Mouse (Mus musculus): ENCODE results near the gene Kcnk3. TPM values are rescaled to one million over a fixed set of nuclear protein-coding genes. Genes with fewer than 3 reads are reported as not detected.

Kcnk3 gene
- polyA plus RNA-seq, 1 experiment from 2014 or later: 0.63 TPM

- H3K4me2 ChIP-seq: no peak overlapping the region
- WGBS: 91% methylated on average over 1 of the region's 1 CpGs
- no peaks in the 10 kb centered on the region for H3K27me3 ChIP-seq
- no peak for ATAC-seq (ENCODE audit: insufficient number of reproducible peaks, insufficient read depth, low FRiP score, low TSS enrichment, low read depth)
- no peaks in the 10 kb centered on the region for H3K4me1 ChIP-seq
- no peak overlapping the region for H3K27ac ChIP-seq
- no peak overlapping the region for H3K4me3 ChIP-seq
- no peaks in the 10 kb centered on the region for H3K9me3 ChIP-seq
- H3K36me3 ChIP-seq: no peaks in the 10 kb centered on the region
- H3K9ac ChIP-seq: no peak overlapping the region
Observed at GRCm38 (mm10) chr5:30568479-30568878, 19.5 kb upstream of the Kcnk3 start.

DNA sequence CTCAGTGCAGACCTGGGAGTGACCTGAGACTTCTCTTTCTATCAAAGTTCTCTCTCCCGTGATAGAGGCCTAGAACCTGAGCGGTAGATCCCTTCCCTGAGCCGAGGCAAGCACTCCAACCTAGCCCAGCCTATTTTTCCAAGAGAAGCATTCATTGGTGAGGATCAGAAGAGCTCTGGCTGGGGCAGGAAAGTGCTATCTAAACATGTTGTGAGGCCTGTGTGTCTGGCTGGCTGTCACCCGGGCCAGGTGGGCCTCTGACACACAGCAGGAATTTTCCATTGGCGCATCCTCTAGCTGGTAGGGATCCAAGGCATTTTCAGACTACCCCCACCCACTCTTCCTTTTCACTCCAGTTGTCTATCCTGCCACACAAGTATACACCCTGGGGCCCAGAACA, 16.1 kb upstream of the Kcnk3 start:
- Histone ChIP-seq H3K9ac (no peak overlapping the region), H3K4me2 (no peak overlapping the region), H3K4me1 (no peaks in the 10 kb centered on the region), H3K4me3 (no peak overlapping the region), H3K9me3 (no peaks in the 10 kb centered on the region), H3K27me3 (no peaks in the 10 kb centered on the region), H3K27ac (no peak overlapping the region), H3K36me3 (no peaks in the 10 kb centered on the region)
- WGBS: 76% methylated on average over 5 of the region's 5 CpGs
- no peak for ATAC-seq (ENCODE audit: insufficient number of reproducible peaks, insufficient read depth, low FRiP score, low TSS enrichment, low read depth)

- H3K4me1 ChIP-seq: no peaks in the 10 kb centered on the region
- H3K4me2 ChIP-seq: no peak overlapping the region
- H3K27ac ChIP-seq: no peak overlapping the region
- H3K9ac ChIP-seq: no peak overlapping the region
- no peak overlapping the region for H3K4me3 ChIP-seq
- H3K36me3 ChIP-seq: no peaks in the 10 kb centered on the region
- no peaks in the 10 kb centered on the region for H3K9me3 ChIP-seq
- ATAC-seq (ENCODE audit: insufficient number of reproducible peaks, insufficient read depth, low FRiP score, low TSS enrichment, low read depth): no peak
- WGBS: 91% methylated on average over 8 of the region's 8 CpGs
- H3K27me3 ChIP-seq: no peaks in the 10 kb centered on the region
Observed at GRCm38 (mm10) chr5:30574367-30574766, 13.6 kb upstream of the Kcnk3 start.

DNA sequence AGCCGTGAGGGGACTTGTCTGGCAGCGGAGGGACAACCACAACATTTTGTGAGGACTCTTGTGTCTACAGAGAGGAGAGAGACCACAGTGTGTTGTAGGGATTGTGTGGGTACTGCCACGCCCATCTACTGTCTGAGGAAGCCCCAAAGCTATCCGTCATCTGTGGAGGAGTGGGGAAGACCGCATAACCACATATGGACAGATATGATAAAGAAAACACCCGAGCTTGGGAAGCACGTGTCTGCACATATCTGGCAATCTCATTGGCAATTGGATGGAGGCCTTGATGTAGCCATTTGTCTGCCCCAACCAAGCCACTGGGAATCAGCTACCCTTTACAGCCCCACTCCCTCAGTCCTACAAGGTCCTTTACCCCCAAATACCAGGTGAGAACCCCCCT, 11.7 kb upstream of the Kcnk3 start:
- Histone ChIP-seq H3K27me3 (no peaks in the 10 kb centered on the region), H3K4me1 (no peaks in the 10 kb centered on the region), H3K4me3 (no peak overlapping the region), H3K27ac (no peak overlapping the region), H3K9me3 (no peaks in the 10 kb centered on the region), H3K4me2 (no peak overlapping the region), H3K36me3 (no peaks in the 10 kb centered on the region), H3K9ac (no peak overlapping the region)
- 86% methylated on average over 7 of the region's 7 CpGs for WGBS
- no peak for ATAC-seq (ENCODE audit: insufficient number of reproducible peaks, insufficient read depth, low FRiP score, low TSS enrichment, low read depth)

- Histone ChIP-seq H3K36me3 (no peaks in the 10 kb centered on the region), H3K4me3 (no peak overlapping the region), H3K9me3 (no peaks in the 10 kb centered on the region), H3K4me2 (no peak overlapping the region), H3K27me3 (no peaks in the 10 kb centered on the region), H3K9ac (no peak overlapping the region), H3K27ac (no peak overlapping the region), H3K4me1 (no peaks in the 10 kb centered on the region)
- WGBS: 77% methylated on average over 9 of the region's 9 CpGs
- ATAC-seq (ENCODE audit: insufficient number of reproducible peaks, insufficient read depth, low FRiP score, low TSS enrichment, low read depth): no peak
Observed at GRCm38 (mm10) chr5:30577251-30577650, 10.7 kb upstream of the Kcnk3 start.

DNA sequence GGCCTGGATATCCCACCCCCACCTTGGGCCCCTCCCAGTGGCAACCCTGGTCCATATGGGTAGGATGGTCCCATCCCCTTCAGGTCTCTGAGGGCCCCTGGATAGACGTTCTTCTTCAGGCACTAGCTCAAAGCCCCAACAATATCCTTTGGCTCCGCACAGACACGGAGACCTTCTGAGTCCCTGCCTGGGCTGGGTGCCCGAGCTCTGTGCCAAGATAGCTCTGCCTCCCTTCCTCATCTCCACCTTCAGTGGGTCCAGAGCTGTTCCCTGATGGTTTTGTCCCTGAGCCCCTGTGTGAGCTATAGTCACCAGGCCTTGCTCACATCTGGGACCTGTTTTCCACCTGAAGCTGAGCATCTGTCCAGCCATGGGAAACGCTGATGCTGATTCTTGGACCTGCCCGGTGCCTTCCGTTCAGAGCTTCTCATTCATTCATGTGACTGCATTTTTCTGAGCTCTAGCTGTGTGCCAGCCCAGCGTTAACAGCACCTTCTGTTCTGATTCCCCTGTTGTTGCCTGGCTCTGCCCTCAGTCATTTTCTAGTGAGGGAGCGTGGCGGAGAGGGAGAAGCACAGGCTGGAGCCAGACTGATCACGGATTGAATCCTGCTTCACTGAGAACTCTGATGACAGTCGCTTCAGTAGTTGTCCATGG, 10.2 kb upstream of the Kcnk3 start:
- 80% methylated on average over 12 of the region's 12 CpGs for WGBS
- no peaks in the 10 kb centered on the region for H3K36me3 ChIP-seq
- no peaks in the 10 kb centered on the region for H3K27me3 ChIP-seq
- H3K9ac ChIP-seq: no peak overlapping the region
- H3K27ac ChIP-seq: no peak overlapping the region
- ATAC-seq (ENCODE audit: insufficient number of reproducible peaks, insufficient read depth, low FRiP score, low TSS enrichment, low read depth): no peak
- H3K4me3 ChIP-seq: no peak overlapping the region
- H3K4me2 ChIP-seq: no peak overlapping the region
- H3K9me3 ChIP-seq: no peaks in the 10 kb centered on the region
- no peaks in the 10 kb centered on the region for H3K4me1 ChIP-seq

- H3K9me3 ChIP-seq: no peaks in the 10 kb centered on the region
Observed at GRCm38 (mm10) chr5:30578445-30579080, 9.4 kb upstream of the Kcnk3 start.

DNA sequence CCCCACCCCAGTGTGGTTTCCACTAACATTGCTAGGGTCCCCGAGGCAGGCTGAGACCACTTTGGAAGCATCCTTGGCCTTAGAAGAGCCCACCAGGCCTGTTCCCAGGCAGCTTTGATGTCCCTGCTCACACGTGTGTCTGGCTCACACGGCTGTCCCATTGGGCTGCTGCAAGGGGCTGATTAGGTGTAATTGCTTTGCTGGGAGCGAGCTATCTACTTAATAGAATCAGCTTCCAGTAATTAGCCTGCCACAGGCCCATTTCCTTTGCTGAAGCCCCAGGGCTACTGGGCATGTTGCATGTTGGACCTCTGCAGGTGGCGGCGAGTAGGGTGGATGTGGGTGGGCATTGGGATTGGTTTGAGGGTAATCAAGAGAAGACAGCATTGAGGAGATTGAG, 7.2 kb upstream of the Kcnk3 start:
- Histone ChIP-seq H3K27me3 (peaks cover 18% of the 10 kb centered on the region), H3K4me3 (no peak overlapping the region), H3K4me2 (no peak overlapping the region), H3K9ac (no peak overlapping the region), H3K36me3 (no peaks in the 10 kb centered on the region), H3K27ac (no peak overlapping the region), H3K9me3 (no peaks in the 10 kb centered on the region), H3K4me1 (no peaks in the 10 kb centered on the region)
- 39% methylated on average over 6 of the region's 6 CpGs for WGBS
- ATAC-seq (ENCODE audit: insufficient number of reproducible peaks, insufficient read depth, low FRiP score, low TSS enrichment, low read depth): no peak

More at GRCm38 (mm10) chr5:30578445-30579080, 9.4 kb upstream of the Kcnk3 start:
- Histone ChIP-seq H3K4me3 (no peak overlapping the region), H3K27me3 (peaks cover 1% of the 10 kb centered on the region; the same call in 1 of the 2 replicates), H3K9ac (no peak overlapping the region), H3K4me2 (no peak overlapping the region), H3K27ac (no peak overlapping the region), H3K4me1 (no peaks in the 10 kb centered on the region), H3K36me3 (no peaks in the 10 kb centered on the region)
- ATAC-seq (ENCODE audit: insufficient number of reproducible peaks, insufficient read depth, low FRiP score, low TSS enrichment, low read depth): no peak
- WGBS: 74% methylated on average over 6 of the region's 6 CpGs

DNA sequence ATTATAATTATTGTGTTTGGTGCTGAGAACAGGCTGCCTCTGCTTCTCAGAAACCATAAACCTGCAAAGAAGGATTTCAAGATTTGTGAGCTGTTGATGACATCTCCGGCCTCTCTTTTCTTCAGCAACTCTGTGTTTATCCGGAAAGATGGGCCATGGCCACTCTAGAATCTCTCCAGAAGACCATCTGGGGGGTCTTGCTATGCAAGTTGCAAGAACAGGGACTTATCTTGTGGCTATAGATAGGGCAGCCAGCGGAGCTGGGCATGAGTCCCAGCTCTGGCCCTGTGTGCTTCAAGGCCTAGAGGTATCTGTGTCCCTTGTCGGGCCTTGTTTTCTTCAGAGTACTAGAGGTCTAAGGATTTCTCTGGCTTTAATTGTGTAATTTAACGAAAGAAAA, 6.0 kb upstream of the Kcnk3 start:
- ATAC-seq (ENCODE audit: insufficient number of reproducible peaks, insufficient read depth, low FRiP score, low TSS enrichment, low read depth): no peak
- H3K9me3 ChIP-seq: no peaks in the 10 kb centered on the region

GRCm38 (mm10) chr5:30586616-30587015, 1.4 kb upstream of the Kcnk3 start:
- Histone ChIP-seq H3K36me3 (no peaks in the 10 kb centered on the region), H3K4me1 (peaks cover 16% of the 10 kb centered on the region), H3K4me3 (no peak overlapping the region), H3K9me3 (no peaks in the 10 kb centered on the region), H3K4me2 (no peak overlapping the region), H3K9ac (no peak overlapping the region), H3K27me3 (peaks cover 77% of the 10 kb centered on the region), H3K27ac (no peak overlapping the region)
- 73% methylated on average over 3 of the region's 3 CpGs for WGBS
- ATAC-seq (ENCODE audit: insufficient number of reproducible peaks, insufficient read depth, low FRiP score, low TSS enrichment, low read depth): no peak

More for the DNA sequence above, 6.0 kb upstream of the Kcnk3 start:
- no peaks in the 10 kb centered on the region for H3K36me3 ChIP-seq
- H3K4me3 ChIP-seq: no peak overlapping the region
- H3K4me2 ChIP-seq: no peak overlapping the region
- H3K27ac ChIP-seq: no peak overlapping the region
- no peaks in the 10 kb centered on the region for H3K4me1 ChIP-seq
- WGBS: 82% methylated on average over 5 of the region's 5 CpGs
- no peak overlapping the region for H3K9ac ChIP-seq
- peaks cover 31% of the 10 kb centered on the region for H3K27me3 ChIP-seq

DNA sequence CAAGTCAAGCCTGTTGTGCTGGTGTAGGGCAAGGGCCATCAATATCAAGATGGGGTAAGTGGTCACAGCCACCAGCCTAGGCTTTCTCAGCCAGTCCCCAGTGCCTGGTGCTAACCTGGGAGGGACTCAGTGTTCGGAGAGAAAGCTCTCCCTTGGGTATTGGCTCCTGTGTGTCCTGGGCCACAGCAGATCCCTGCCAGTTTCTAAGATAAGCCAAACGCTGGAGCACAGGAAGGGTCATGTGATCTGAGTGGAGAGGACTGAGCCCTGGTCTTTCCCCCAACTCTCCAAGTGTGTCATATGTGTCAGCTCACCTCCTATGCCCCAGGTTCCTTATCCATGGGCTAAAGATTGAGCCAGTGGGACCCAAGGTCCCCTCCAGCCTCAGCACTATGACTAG, 869 bp upstream of the Kcnk3 start:
- WGBS: 32% methylated on average over 2 of the region's 2 CpGs
- ATAC-seq (ENCODE audit: insufficient number of reproducible peaks, insufficient read depth, low FRiP score, low TSS enrichment, low read depth): no peak
- peaks cover 82% of the 10 kb centered on the region for H3K27me3 ChIP-seq

GRCm38 (mm10) chr5:30588301-30588968, 465 bp downstream of the Kcnk3 start:
- Histone ChIP-seq H3K27me3 (peaks cover 88% of the 10 kb centered on the region), H3K4me2 (peak overlapping the region; percentile 94), H3K4me1 (peaks cover 16% of the 10 kb centered on the region), H3K36me3 (no peaks in the 10 kb centered on the region), H3K9me3 (no peaks in the 10 kb centered on the region), H3K4me3 (peak overlapping the region; percentile 44), H3K9ac (peak overlapping the region; percentile 49), H3K27ac (no peak overlapping the region)
- WGBS: under 1% methylated on average over 70 of the region's 70 CpGs
- ATAC-seq (ENCODE audit: insufficient number of reproducible peaks, insufficient read depth, low FRiP score, low TSS enrichment, low read depth): no peak

More for the DNA sequence above, 869 bp upstream of the Kcnk3 start:
- no peaks in the 10 kb centered on the region for H3K36me3 ChIP-seq
- no peaks in the 10 kb centered on the region for H3K9me3 ChIP-seq
- H3K4me2 ChIP-seq: no peak overlapping the region
- no peak overlapping the region for H3K27ac ChIP-seq
- H3K9ac ChIP-seq: no peak overlapping the region
- no peak overlapping the region for H3K4me3 ChIP-seq
- peaks cover 16% of the 10 kb centered on the region for H3K4me1 ChIP-seq
